Mouse (Mus musculus): ENCODE data around the gene Fundc1. TPM values are rescaled to one million over a fixed set of nuclear protein-coding genes. Genes with fewer than 3 reads are reported as not detected.
"Not testable (repeated sequence)": the region's sequence is repeated elsewhere in the genome, so short reads cannot be mapped to it uniquely, and the experiment has no call there.

The Fundc1 gene
- 10 to 100 TPM; 26.1 to 39.5 (median 31.5) TPM for total RNA-seq (2022)

GRCm38 (mm10) chrX:17571621-17572459 is at the start of gene Fundc1:
Gene Fundc1, minus strand, starts transcription at chrX:17572325.
- DNase-seq (ENCODE audit: low spot score), result peak; percentile 93

- DNase-seq (ENCODE audit: low spot score), result no peak
These were observed 39.1 kb upstream of the Fundc1 start for GRCm38 (mm10) chrX:17611253-17611652.

GRCm38 (mm10) chrX:17608763-17609162 is 36.6 kb upstream of the Fundc1 start:
- no peak for DNase-seq (ENCODE audit: low spot score)

GRCm38 (mm10) chrX:17607668-17608067 is 35.5 kb upstream of the Fundc1 start:
- no peak for DNase-seq (ENCODE audit: low spot score)

- no peak for DNase-seq (ENCODE audit: low spot score)
These were observed 21.2 kb upstream of the Fundc1 start for GRCm38 (mm10) chrX:17593331-17593730.

GRCm38 (mm10) chrX:17590745-17591144 is 18.6 kb upstream of the Fundc1 start:
- peak; percentile 66 for DNase-seq (ENCODE audit: low spot score)

GRCm38 (mm10) chrX:17571271-17571620 is 879 bp downstream of the Fundc1 start:
- DNase-seq (ENCODE audit: low spot score), result no peak

- DNase-seq (ENCODE audit: low spot score), result no peak
These were observed 3.5 kb downstream of the Fundc1 start for GRCm38 (mm10) chrX:17568670-17569069.

- no peak for DNase-seq (ENCODE audit: low spot score)
These were observed 6.4 kb downstream of the Fundc1 start for GRCm38 (mm10) chrX:17565743-17566142.

GRCm38 (mm10) chrX:17564732-17565131 is 7.4 kb downstream of the Fundc1 start:
- no peak for DNase-seq (ENCODE audit: low spot score)

- DNase-seq (ENCODE audit: low spot score), result no peak
These were observed 13.4 kb downstream of the Fundc1 start for GRCm38 (mm10) chrX:17558746-17559145.

GRCm38 (mm10) chrX:17554488-17554887 is 17.6 kb downstream of the Fundc1 start:
- no peak for DNase-seq (ENCODE audit: low spot score)

- DNase-seq (ENCODE audit: low spot score), result not testable (repeated sequence)
These were observed 20.5 kb downstream of the Fundc1 start for GRCm38 (mm10) chrX:17551586-17551985.

- DNase-seq (ENCODE audit: low spot score), result no peak
These were observed 24.9 kb downstream of the Fundc1 start for GRCm38 (mm10) chrX:17547143-17547806.

GRCm38 (mm10) chrX:17544860-17545492 is 27.1 kb downstream of the Fundc1 start:
- peak; percentile 11 for DNase-seq (ENCODE audit: low spot score)

- no peak for DNase-seq (ENCODE audit: low spot score)
These were observed 34.4 kb downstream of the Fundc1 start for GRCm38 (mm10) chrX:17537701-17538100.

GRCm38 (mm10) chrX:17527008-17527407 is 45.1 kb downstream of the Fundc1 start:
- peak; percentile 65 for DNase-seq (ENCODE audit: low spot score)

GRCm38 (mm10) chrX:17521221-17521716 is 50.9 kb downstream of the Fundc1 start:
- DNase-seq (ENCODE audit: low spot score), result no peak

GRCm38 (mm10) chrX:17520086-17520485 is 52.0 kb downstream of the Fundc1 start:
- DNase-seq (ENCODE audit: low spot score), result peak; percentile 56

GRCm38 (mm10) chrX:17514012-17514411 is 58.1 kb downstream of the Fundc1 start:
- DNase-seq (ENCODE audit: low spot score), result no peak

- peak; percentile 26 for DNase-seq (ENCODE audit: low spot score)
These were observed 60.0 kb downstream of the Fundc1 start for GRCm38 (mm10) chrX:17512021-17512602.
